Mouse (Mus musculus): ENCODE data around the gene Inhbb.

Inhbb gene

GRCm38 (mm10) chr1:119420189-119420983 is 1.7 kb downstream of the Inhbb start:
- DNase-seq (ENCODE audit: low read depth in 2 of 2, low spot score in 2 of 2), result no peak

DNA sequence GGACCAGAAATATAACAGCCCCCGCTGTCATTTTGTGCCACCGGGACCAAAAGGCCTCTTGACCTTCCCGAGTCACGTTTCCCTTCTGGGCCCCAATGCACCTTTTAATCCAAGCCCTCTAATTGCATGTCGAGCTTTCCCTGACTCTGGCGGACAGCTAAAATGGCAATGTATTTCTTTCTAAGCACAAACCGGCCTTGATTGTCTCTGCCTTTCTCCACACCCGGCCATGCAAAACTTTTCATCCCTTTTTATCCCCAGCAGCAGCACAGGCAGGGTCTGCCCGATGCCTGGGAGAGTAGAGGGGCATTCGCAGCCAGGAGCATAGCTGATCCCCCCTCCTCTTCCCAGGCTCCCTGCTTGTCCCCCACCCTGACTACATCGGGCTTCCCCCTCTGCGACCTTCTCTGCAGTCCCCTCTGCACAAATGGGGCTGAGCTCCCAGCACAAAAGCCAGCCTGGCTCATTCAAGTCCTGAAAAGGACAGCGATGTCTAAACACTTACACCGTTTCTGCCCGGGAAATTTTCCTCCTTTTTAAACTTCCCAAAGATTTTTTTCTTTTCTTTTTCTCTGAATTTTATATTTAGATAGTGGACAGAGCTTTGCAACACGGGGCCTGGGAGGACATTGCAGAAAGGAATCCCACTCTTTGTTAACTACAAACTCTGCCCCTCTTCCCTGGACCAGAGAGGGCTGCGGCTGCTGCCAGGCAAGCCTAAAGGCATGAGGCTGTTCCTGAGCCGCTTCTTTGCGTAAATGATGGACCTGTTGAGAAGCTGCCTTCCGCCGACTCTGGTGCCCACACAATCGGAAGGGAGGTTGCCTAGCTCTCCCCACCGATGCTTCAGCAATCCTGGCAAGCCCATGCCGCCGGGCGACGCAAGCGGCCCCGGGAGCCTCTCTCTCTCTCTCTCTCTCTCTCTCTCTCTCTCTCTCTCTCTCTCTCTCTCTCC is 2.6 kb downstream of the Inhbb start:
- DNase-seq (ENCODE audit: low read depth in 2 of 2, low spot score in 2 of 2), result no peak

DNA sequence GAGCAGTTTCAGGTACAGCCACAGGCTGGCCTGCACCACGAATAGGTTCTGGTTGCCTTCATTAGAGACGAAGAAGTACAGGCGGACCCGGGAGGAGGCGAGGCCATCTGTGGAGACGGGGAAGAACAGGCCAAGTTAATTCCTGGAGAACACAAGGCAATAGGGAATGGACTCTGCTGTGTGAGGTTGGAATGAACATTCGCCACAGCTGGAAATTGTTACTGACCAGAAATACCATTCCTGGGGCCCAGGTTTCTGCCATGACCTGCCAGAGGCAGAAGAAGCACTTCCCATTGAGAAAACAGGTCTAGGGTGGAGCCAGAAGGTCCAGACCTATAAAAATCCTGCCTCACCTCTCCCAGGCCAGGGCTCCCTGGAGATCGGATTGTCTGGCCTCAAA is 4.1 kb downstream of the Inhbb start:
- DNase-seq (ENCODE audit: low read depth in 2 of 2, low spot score in 2 of 2), result no peak

GRCm38 (mm10) chr1:119417542-119417941 is 4.5 kb downstream of the Inhbb start:
- no peak for DNase-seq (ENCODE audit: low read depth in 2 of 2, low spot score in 2 of 2)

DNA sequence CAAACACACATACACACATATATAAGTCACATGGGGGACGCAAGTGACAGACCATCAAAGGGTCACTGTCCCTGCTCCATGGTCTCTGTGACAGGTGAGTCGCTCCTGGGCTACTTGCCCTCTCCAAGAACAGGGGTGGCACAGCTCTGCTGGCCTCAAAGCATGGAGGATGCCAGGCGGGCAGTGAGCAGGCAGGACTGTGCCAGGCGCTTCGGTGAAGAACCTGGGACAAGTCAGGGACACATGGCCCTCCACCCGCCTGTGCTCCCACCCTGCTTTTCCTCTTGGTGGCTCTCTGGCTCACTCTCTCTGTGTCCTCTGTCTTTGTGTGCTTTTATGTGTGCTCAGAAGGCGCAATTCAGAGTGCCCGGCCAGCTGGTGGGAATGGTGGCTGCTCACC is 5.4 kb downstream of the Inhbb start:
- DNase-seq (ENCODE audit: low read depth in 2 of 2, low spot score in 2 of 2), result no peak

DNA sequence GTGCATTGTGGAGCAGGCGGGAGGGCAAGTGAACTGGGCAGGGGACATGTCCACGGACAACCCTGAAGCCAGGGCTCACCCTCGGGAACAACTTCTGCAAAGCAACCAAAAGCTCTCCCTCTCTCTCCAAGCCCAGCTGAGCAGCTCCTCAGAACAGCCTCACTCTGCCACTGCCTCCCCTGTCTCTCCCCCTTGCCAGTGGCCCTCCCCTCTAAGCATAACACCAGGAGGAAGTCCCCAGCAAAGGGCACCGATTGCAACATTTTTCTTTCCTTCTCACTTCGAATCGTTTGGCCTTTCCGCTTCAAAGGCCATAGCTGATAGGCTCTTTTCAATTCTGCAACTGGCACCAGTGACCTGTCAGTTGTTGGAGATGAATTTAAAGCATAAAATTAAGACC is 5.9 kb downstream of the Inhbb start:
- no peak for DNase-seq (ENCODE audit: low read depth in 2 of 2, low spot score in 2 of 2)

DNA sequence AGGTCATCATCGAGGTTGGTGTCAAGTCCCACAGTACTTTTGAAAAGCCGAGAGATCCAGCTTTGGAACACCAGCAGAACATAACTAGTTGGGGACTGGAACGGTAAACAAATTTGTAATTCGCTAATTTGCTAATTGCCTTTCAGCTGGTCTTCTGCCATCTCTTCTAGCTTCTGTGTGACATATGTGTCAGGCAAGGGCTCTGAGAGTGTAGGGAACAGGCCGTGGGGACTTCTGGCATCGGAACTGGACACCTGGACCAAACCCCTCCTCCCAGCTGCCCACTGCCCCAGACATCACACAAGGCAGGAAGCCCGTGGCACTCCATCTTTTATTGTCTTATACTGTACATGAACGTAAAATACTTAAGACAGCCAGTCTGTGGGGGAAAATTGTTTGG is 6.9 kb downstream of the Inhbb start:
- DNase-seq (ENCODE audit: low read depth in 2 of 2, low spot score in 2 of 2), result no peak

GRCm38 (mm10) chr1:119410661-119411060 is 11.4 kb downstream of the Inhbb start:
- DNase-seq (ENCODE audit: low read depth in 2 of 2, low spot score in 2 of 2), result no peak

GRCm38 (mm10) chr1:119409599-119410168 is 12.4 kb downstream of the Inhbb start:
- DNase-seq (ENCODE audit: low read depth in 2 of 2, low spot score in 2 of 2), result no peak

DNA sequence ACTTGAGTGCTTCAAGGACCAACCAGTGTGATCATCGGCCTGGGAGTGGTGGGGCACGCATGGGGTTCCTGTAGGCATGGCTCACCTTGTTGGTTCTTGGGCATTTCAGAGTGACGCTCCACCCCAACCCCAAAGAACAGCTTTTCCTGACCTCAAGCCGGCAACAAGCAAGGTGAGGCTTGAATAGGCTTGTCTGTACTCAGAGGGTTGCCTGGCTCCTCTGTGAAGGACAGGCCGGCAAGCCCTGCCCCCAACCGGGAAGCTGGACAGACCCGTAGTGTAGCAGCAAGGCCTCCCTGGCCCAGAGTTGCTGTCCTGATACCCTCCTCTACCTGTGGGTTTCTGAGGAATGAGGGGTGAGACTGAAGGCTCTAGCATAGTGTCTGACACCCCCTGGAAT is 12.9 kb downstream of the Inhbb start:
- DNase-seq (ENCODE audit: low read depth in 2 of 2, low spot score in 2 of 2), result no peak

DNA sequence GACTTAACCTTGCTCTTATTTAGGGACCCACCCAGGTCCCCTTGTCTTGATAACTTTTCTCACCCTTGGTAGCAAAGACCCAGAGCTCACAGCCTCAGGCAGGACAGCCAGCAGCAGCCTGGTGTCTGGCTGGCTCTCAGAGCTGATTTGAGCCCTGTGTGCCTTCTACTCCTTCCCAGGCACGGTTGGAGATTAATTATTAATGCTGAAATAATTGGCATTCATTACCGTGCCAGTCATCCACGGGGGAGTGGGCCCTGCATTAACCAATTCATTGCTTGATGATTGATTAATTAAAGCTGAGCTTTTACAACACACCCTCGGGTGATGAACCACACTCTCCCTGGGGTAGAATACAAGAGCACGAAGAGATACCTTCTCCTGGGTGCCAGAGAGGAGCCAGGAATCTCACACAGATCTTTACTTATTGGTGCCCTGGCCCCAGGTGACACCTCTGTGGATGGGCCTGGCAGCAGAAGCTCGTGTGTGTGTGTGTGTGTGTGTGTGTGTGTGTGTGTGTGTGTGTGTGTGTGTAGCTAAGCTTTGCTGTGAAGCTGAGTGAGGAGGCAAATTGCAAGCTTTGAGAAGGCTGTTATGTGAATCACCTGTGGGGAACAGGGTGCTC is 14.2 kb downstream of the Inhbb start:
- DNase-seq (ENCODE audit: low read depth in 2 of 2, low spot score in 2 of 2), result no peak

GRCm38 (mm10) chr1:119404798-119405197 is 17.2 kb downstream of the Inhbb start:
- no peak for DNase-seq (ENCODE audit: low read depth in 2 of 2, low spot score in 2 of 2)

- DNase-seq (ENCODE audit: low read depth in 2 of 2, low spot score in 2 of 2), result no peak
These were observed 17.7 kb downstream of the Inhbb start for GRCm38 (mm10) chr1:119404341-119404740.

DNA sequence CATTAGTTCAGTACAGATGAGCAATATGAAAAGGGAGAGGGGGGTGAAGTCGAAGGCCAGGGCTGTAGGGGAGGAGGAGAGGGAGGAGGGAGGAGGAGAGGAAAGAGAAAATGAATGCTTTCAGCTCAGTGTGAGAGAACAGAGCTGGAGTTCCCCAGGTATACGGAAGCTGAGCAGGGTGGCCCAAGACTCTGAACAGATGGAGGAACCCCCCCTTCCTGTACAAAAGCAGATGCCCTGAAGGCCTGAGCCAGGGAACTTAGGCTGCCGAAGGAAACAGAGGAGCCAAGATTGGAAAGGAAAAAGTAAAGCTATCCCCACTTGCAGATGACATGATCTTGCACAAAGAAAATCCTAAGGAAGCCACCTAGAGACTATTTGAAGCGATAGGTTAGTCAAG is 20.8 kb downstream of the Inhbb start:
- DNase-seq (ENCODE audit: low read depth in 2 of 2, low spot score in 2 of 2), result no peak

GRCm38 (mm10) chr1:119398640-119399039 is 23.4 kb downstream of the Inhbb start:
- DNase-seq (ENCODE audit: low read depth in 2 of 2, low spot score in 2 of 2), result no peak

DNA sequence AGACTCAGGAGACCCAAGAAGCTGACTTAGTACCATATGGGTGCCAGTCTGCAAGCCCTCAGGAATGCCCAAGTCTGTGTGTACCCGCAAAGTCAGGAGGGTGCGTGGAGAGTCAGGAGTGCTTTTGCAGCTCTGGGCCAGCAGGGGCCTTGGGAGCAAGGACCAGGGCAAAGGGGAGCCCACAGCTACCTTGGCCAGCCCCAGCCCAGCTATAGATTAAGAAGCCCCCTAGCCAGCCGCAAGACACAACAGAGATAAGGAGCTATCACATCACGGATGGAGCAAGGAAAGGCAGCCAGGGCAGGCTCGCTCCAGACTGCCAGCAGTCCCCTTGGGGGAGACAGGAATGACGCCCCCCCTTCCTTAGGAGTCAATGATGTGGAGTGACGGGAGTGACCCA is 24.2 kb downstream of the Inhbb start:
- no peak for DNase-seq (ENCODE audit: low read depth in 2 of 2, low spot score in 2 of 2)

- no peak for DNase-seq (ENCODE audit: low read depth in 2 of 2, low spot score in 2 of 2)
These were observed 30.7 kb downstream of the Inhbb start for GRCm38 (mm10) chr1:119391311-119391710.

DNA sequence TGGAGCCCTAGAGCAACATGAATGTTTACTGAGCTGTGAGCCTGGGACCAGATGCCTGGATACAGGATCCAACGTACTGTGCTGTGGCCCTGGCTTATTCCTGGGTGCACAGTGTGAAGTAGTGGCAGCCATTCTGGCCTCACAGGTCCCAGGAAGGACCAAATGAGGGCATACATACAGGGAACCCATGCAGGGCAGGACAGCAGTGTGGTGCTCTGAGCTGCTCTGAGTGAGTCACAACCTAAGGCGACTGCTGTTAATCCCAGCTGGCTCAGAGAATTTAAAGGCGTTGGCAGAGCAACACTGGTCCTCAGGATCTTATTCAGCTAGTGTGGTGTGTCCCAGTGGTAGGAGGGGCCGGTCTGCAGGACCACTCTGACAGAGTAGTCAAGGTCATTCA is 31.4 kb downstream of the Inhbb start:
- no peak for DNase-seq (ENCODE audit: low read depth in 2 of 2, low spot score in 2 of 2)

GRCm38 (mm10) chr1:119389771-119390500 is 32.1 kb downstream of the Inhbb start:
- no peak for DNase-seq (ENCODE audit: low read depth in 2 of 2, low spot score in 2 of 2)

- no peak for DNase-seq (ENCODE audit: low read depth in 2 of 2, low spot score in 2 of 2)
These were observed 33.2 kb downstream of the Inhbb start for GRCm38 (mm10) chr1:119388664-119389396.

Measured in CD8-positive naive resting alpha-beta T cell, adult 2 months (primary cell).